Mouse (Mus musculus): ENCODE data around the gene Nlrp6. TPM values are rescaled to one million over a fixed set of nuclear protein-coding genes. Genes with fewer than 3 reads are reported as not detected.
"Not testable (repeated sequence)": the region's sequence is repeated elsewhere in the genome, so short reads cannot be mapped to it uniquely, and the experiment has no call there.

Gene Nlrp6
- not detected in 2 replicates for polyA plus RNA-seq (2012; ENCODE audit: insufficient read depth, insufficient read length, missing spikeins)

DNA sequence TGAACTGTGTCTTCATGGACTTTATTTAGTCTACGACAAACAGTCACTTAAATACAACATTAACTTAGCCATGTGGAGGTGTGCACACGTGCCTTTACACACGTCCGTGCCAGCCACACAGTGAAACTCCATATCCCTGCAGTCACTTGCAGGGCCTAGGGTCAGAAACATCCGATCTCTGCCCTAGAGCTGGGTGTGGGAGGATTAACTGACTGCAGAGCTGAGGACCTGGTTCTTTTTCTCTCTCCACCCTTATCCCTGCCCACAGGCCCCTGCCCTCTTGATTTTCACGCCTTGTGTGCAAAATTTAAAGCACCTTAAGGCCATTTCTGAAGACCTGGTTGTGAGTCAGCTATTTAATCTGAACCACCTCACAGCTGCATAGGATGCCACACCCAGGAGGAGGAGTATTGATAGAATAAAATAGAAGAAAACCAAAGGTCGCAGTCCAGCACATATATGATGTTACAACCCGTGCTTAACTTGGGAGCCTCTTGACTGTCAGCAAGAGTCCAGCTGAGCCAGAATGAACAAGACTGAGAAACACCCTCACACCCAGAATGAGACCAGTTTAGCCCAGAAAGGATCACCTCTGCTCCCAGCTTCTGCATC lies at the start of gene Nlrp6:
TSS of gene Nlrp6 (plus strand) at position 485 of the 612 bp plus-strand sequence.
- Histone ChIP-seq H3K4me3 (ENCODE audit: insufficient read depth, low read depth, low read length) (no peak within 1 kb of the TSS), H3K27ac (replicated peaks; ENCODE audit: low read depth, low read length) (no peak within 1 kb of the TSS), H3K4me1 (ENCODE audit: control insufficient read depth, insufficient read depth, insufficient read length, low read length) (no peaks in the 10 kb centered on the region)

- Histone ChIP-seq H3K27ac (replicated peaks; ENCODE audit: low read depth, low read length) (no peak overlapping the region), H3K4me3 (ENCODE audit: insufficient read depth, low read depth, low read length) (no peak overlapping the region), H3K4me1 (ENCODE audit: control insufficient read depth, insufficient read depth, insufficient read length, low read length) (no peaks in the 10 kb centered on the region)
Measured at GRCm38 (mm10) chr7:140874224-140874623, 46.5 kb upstream of the Nlrp6 start.

DNA sequence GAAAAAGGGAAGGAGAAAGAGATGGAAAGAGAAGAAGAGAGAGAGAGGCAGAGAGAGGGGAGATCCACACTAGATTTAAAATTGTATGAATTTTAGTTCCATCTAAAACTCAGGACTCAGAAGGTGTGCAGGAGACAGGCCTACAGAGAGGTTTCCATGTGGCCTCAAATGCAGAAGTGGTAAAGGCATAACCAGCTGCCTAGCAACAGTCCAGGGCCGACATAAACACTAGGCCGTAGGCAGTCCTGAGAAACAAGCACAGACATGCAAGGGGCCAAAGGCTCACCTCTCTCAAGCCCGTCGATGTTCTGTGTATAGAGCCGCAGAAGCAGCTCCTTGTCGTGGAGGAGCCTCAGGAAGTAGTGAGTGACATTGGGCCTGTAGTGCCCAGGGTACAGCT lies 43.3 kb upstream of the Nlrp6 start:
- no peak overlapping the region for H3K4me3 ChIP-seq (ENCODE audit: insufficient read depth, low read depth, low read length)
- no peak overlapping the region for H3K27ac ChIP-seq (replicated peaks; ENCODE audit: low read depth, low read length)
- H3K4me1 ChIP-seq (ENCODE audit: control insufficient read depth, insufficient read depth, insufficient read length, low read length): peaks cover 3% of the 10 kb centered on the region; the same call in 1 of the 2 replicates

DNA sequence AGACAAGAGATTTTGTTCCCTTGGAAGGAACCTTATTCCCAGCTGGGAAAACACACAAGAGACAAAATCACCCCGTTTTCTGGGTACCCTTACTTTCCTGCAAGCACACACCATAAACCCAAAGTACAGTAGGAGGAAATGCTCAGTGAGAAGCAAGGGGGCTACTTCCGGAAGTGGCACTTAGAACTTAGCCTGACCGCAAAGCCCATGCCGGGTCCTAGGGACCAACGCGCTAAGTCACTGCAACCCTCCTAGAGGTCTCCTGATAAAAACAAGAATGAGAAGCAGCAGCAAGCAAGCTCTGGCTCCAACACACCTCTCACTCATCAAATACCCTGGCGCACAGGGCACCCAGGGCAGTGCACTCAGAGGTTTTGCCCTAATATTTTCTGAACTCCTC lies 41.3 kb upstream of the Nlrp6 start:
- Histone ChIP-seq H3K4me3 (ENCODE audit: insufficient read depth, low read depth, low read length) (no peak overlapping the region), H3K27ac (replicated peaks; ENCODE audit: low read depth, low read length) (no peak overlapping the region), H3K4me1 (ENCODE audit: control insufficient read depth, insufficient read depth, insufficient read length, low read length) (peaks cover 6% of the 10 kb centered on the region; the same call in 1 of the 2 replicates)

DNA sequence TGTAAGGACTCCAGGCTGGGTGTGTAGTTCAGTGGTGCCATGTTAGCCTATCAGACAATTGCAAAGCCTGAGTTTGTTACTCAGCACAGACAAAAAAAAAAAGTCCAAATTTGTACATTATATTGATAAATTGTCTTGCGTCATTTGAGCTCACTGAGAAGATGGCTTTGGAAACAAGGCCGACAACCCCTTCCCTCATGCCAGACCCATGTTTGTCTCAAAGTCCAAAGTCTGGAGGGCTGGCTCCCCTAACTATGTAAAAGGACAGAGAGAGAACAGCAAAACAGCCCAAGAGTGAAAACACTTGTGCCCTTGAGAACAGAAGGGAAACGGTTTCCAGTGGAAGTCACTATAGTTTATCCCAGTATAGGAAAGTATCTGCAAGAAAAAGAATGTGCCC lies 40.3 kb upstream of the Nlrp6 start:
- peak overlapping the region; percentile 65 for H3K4me3 ChIP-seq (ENCODE audit: insufficient read depth, low read depth, low read length)
- peaks cover 6% of the 10 kb centered on the region; the same call in 1 of the 2 replicates for H3K4me1 ChIP-seq (ENCODE audit: control insufficient read depth, insufficient read depth, insufficient read length, low read length)
- H3K27ac ChIP-seq (replicated peaks; ENCODE audit: low read depth, low read length): peak overlapping the region; percentile 60; the same call in 1 of the 2 replicates

DNA sequence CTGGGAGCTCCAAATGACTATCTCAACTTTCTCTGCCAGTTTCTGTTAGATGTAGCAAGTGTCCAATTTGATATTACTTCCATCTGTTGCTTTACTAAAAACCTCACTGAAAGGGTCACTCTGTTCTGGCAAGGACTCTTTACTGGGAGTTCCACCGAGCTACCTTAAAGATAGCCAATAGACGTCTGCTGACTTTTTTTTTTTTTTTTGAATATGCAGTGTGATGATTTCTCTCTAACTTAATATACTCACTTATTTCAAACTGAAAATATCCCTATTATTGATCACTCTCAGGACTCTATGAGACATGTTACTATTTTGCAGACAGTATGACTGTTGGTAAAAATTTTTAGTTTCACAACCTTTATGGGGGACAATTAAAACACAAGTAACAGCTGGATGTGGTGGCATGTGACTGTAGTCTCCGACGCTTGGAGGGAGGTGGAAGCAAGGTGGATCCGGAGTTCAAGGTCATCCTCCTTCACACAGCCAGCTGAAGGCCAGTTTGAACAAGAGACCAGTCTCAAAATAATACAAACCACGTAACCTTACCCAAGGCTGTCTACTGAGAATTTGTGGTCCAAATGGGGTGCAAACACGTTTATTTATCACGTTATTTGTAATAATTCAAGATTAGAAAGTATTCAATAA lies 39.7 kb upstream of the Nlrp6 start:
- H3K27ac ChIP-seq (replicated peaks; ENCODE audit: low read depth, low read length): peak overlapping the region; percentile 67

GRCm38 (mm10) chr7:140881696-140882468 lies 38.8 kb upstream of the Nlrp6 start, which contains the start of the genes Psmd13 and Sirt3:
TSS of gene Psmd13 (plus strand) at chr7:140881968.
TSS of gene Sirt3 (minus strand) at chr7:140882309.
- peak within 1 kb of the TSS; percentile 85 for H3K27ac ChIP-seq (replicated peaks; ENCODE audit: low read depth, low read length)
- H3K4me3 ChIP-seq (ENCODE audit: insufficient read depth, low read depth, low read length): peak within 1 kb of the TSS; percentile 65
- H3K4me1 ChIP-seq (ENCODE audit: control insufficient read depth, insufficient read depth, insufficient read length, low read length): peaks cover 6% of the 10 kb centered on the region; the same call in 1 of the 2 replicates

More for the DNA sequence above, 39.7 kb upstream of the Nlrp6 start:
- Histone ChIP-seq H3K4me3 (ENCODE audit: insufficient read depth, low read depth, low read length) (peak overlapping the region; percentile 65), H3K4me1 (ENCODE audit: control insufficient read depth, insufficient read depth, insufficient read length, low read length) (peaks cover 6% of the 10 kb centered on the region; the same call in 1 of the 2 replicates)

- Histone ChIP-seq H3K27ac (replicated peaks; ENCODE audit: low read depth, low read length) (peak overlapping the region; percentile 21; the same call in 1 of the 2 replicates), H3K4me3 (ENCODE audit: insufficient read depth, low read depth, low read length) (peak overlapping the region; percentile 65), H3K4me1 (ENCODE audit: control insufficient read depth, insufficient read depth, insufficient read length, low read length) (peaks cover 6% of the 10 kb centered on the region; the same call in 1 of the 2 replicates)
Measured at GRCm38 (mm10) chr7:140882469-140882803, 38.3 kb upstream of the Nlrp6 start.

- H3K4me1 ChIP-seq (ENCODE audit: control insufficient read depth, insufficient read depth, insufficient read length, low read length); H3K4me3 ChIP-seq (ENCODE audit: insufficient read depth, low read depth, low read length); H3K27ac ChIP-seq (replicated peaks; ENCODE audit: low read depth, low read length): not testable (repeated sequence)
Measured at GRCm38 (mm10) chr7:140890636-140891035, 30.1 kb upstream of the Nlrp6 start.

DNA sequence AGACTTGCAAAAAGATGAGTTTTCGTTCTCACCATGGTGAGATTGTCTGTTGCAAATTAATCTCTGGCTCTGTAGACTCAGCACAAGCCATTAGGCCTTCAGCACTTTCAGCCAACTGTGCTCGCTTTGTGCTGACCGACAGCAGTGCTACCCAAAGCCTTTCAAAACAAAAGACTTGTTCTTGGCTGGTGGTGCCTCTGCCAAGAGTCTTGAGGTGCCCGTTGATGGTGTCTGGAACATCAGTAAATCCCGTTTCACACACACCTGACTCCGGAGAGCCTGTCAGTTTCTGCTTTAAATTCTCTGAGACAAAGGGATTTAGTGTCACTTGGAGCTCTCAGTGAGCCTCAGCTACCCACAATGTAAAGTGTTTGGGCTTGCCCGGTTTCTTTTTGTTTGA lies 26.7 kb upstream of the Nlrp6 start:
- Histone ChIP-seq H3K4me1 (ENCODE audit: control insufficient read depth, insufficient read depth, insufficient read length, low read length) (no peaks in the 10 kb centered on the region), H3K4me3 (ENCODE audit: insufficient read depth, low read depth, low read length) (no peak overlapping the region), H3K27ac (replicated peaks; ENCODE audit: low read depth, low read length) (no peak overlapping the region)

DNA sequence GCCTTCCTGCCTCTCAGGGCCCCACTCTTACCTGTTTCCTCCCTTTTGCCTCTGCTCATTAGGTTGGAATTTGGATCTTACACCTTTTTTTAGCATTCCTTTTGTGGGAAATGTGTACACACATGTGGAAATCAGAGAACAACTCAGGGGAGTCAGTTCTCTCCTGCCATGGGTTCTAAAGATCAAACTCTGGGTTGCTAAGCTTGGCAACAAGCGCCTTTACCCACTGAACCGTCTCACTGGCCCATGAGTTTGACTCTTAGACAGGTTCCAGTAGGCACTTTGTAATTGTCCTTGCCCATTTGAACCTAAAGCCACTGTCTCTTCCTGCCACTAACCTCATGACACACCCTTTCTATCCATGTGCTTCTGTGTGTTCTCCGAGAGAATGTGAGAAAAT lies 26.1 kb upstream of the Nlrp6 start:
- Histone ChIP-seq H3K4me3 (ENCODE audit: insufficient read depth, low read depth, low read length) (no peak overlapping the region), H3K27ac (replicated peaks; ENCODE audit: low read depth, low read length) (no peak overlapping the region), H3K4me1 (ENCODE audit: control insufficient read depth, insufficient read depth, insufficient read length, low read length) (no peaks in the 10 kb centered on the region)

- Histone ChIP-seq H3K4me3 (ENCODE audit: insufficient read depth, low read depth, low read length) (0 out of 2 replicates have a peak overlapping the region, but pooled peaks have one; percentile 70), H3K27ac (replicated peaks; ENCODE audit: low read depth, low read length) (peak overlapping the region; percentile 8; the same call in 1 of the 2 replicates), H3K4me1 (ENCODE audit: control insufficient read depth, insufficient read depth, insufficient read length, low read length) (peaks cover 13% of the 10 kb centered on the region)
Measured at GRCm38 (mm10) chr7:140897863-140898262, 22.8 kb upstream of the Nlrp6 start.

DNA sequence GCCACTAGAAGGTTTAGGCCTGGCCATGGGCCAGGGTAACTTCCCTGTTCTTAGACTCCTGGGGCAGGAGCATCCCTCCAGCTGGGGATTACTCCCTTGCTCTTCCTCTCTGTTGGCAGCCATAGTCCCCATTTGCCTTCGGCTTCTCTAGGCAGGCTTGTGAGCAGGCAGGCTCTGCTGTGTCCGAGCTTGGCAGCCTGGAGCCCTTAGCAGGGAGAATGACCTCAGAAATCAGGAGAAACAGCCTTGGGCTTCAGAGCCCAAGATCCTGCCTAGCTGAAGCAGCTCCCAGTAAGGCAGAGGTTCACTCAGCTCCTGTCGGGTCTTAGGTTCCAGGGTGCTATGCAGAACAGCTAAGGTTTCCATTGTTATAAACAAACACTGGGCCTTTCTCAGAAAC lies 21.6 kb upstream of the Nlrp6 start:
- Histone ChIP-seq H3K27ac (replicated peaks; ENCODE audit: low read depth, low read length) (peak overlapping the region; percentile 93), H3K4me3 (ENCODE audit: insufficient read depth, low read depth, low read length) (peak overlapping the region; percentile 70), H3K4me1 (ENCODE audit: control insufficient read depth, insufficient read depth, insufficient read length, low read length) (peaks cover 13% of the 10 kb centered on the region)

DNA sequence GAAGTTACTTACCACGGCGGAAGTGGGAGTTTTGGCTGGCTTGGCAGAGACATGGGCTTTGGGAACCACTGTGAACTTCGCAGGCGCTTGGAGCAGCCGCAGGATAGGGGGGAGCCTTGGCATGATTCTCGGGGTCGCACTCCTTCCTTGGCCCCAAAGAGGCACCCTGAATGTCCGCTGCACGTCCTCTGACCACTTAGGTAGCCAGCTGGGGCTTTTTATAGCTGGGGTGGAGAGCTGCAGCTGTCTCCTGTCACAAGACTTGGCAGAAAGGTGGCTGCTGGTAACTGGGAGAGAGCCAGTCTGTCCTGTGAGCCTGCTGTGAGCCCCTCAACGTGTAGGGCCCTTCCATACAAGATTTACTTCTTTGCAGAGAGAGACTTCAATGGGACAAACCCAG lies 20.5 kb upstream of the Nlrp6 start, which contains the start of gene Cox8b:
TSS of gene Cox8b (minus strand) at position 227 of the 400 bp plus-strand sequence.
- H3K4me1 ChIP-seq (ENCODE audit: control insufficient read depth, insufficient read depth, insufficient read length, low read length): peaks cover 13% of the 10 kb centered on the region
- H3K27ac ChIP-seq (replicated peaks; ENCODE audit: low read depth, low read length): peak within 1 kb of the TSS; percentile 93
- peak within 1 kb of the TSS; percentile 70 for H3K4me3 ChIP-seq (ENCODE audit: insufficient read depth, low read depth, low read length)

Data from brown adipose tissue, adult 24 weeks (tissue).